Mouse (Mus musculus) G1E (cell line): ENCODE results near the gene Card9.

ENCODE experiments used
- CTCF ChIP-seq: IDR thresholded peaks from 2 replicates; pipeline ENCODE4 v1.5.1; 2012; ENCODE audit warnings: low read depth, low read length, inconsistent platforms, mixed read lengths
- GATA1 ChIP-seq: IDR thresholded peaks from 2 replicates; pipeline ENCODE4 v1.6.1; 2012; ENCODE audit warnings: borderline replicate concordance, low read length, inconsistent platforms, mixed read lengths

GRCm38 (mm10) chr2:26314281-26315071 is 46.2 kb downstream of the Card9 start:
- TF ChIP-seq CTCF (no peak), GATA1 (no peak)
